Mouse (Mus musculus) bone marrow macrophage, adult 2 months (primary cell): ENCODE measurements at regions not wholly inside any gene's neighbourhood (a gene's known extent, or its start where the extent isn't known, plus 50 kb on each side); places are given as distances from the start of the nearest gene placed in this dataset.

ENCODE experiments used
- CTCF ChIP-seq: IDR thresholded peaks from 2 replicates; pipeline ENCODE4 v1.5.1; 2012; ENCODE audit warnings: low read depth, mild to moderate bottlenecking, low read length, moderate library complexity
- POLR2A ChIP-seq: IDR thresholded peaks from 2 replicates; pipeline ENCODE4 v1.6.1; 2012; ENCODE audit warnings: mild to moderate bottlenecking, low read depth, low read length, borderline replicate concordance

GRCm38 (mm10) chr11:114379411-114379824 is 288.9 kb upstream of the Rpl38 start:
- TF ChIP-seq CTCF (no peak), POLR2A (no peak)
